Mouse (Mus musculus) retina, embryonic 14.5 days (tissue): ENCODE data around the gene Smim13.
"Not testable (repeated sequence)": the region's sequence is repeated elsewhere in the genome, so short reads cannot be mapped to it uniquely, and the experiment has no call there.

Experiments
- DNase-seq: peaks from one replicate; pipeline ENCODE4 v3.0.0-alpha.2; 2015; ENCODE audit warnings: low spot score

Gene Smim13

GRCm38 (mm10) chr13:41238035-41238804, 11.4 kb upstream of the Smim13 start:
- DNase-seq, result no peak

- peak; percentile 87 for DNase-seq
Observed at GRCm38 (mm10) chr13:41238805-41239130, 10.9 kb upstream of the Smim13 start.

GRCm38 (mm10) chr13:41241557-41241956, 8.1 kb upstream of the Smim13 start:
- no peak for DNase-seq

- peak; percentile 22 for DNase-seq
Observed at GRCm38 (mm10) chr13:41244306-41244830, 5.3 kb upstream of the Smim13 start.

GRCm38 (mm10) chr13:41248751-41249520, 708 bp upstream of the Smim13 start:
- no peak for DNase-seq

GRCm38 (mm10) chr13:41250318-41250981, 806 bp downstream of the Smim13 start:
- peak; percentile 10 for DNase-seq

GRCm38 (mm10) chr13:41251232-41251631, 1.6 kb downstream of the Smim13 start:
- not testable (repeated sequence) for DNase-seq

- no peak for DNase-seq
Observed at GRCm38 (mm10) chr13:41251667-41252066, 2.0 kb downstream of the Smim13 start.

- no peak for DNase-seq
Observed at GRCm38 (mm10) chr13:41252141-41252540, 2.5 kb downstream of the Smim13 start.

- no peak for DNase-seq
Observed at GRCm38 (mm10) chr13:41252736-41253135, 3.1 kb downstream of the Smim13 start.

GRCm38 (mm10) chr13:41256126-41256525, 6.5 kb downstream of the Smim13 start:
- no peak for DNase-seq

GRCm38 (mm10) chr13:41256962-41257361, 7.3 kb downstream of the Smim13 start:
- no peak for DNase-seq

- DNase-seq, result no peak
Observed at GRCm38 (mm10) chr13:41257851-41258250, 8.2 kb downstream of the Smim13 start.

GRCm38 (mm10) chr13:41261617-41262016, 12.0 kb downstream of the Smim13 start:
- DNase-seq, result not testable (repeated sequence)

- DNase-seq, result no peak
Observed at GRCm38 (mm10) chr13:41263304-41264006, 13.8 kb downstream of the Smim13 start.

GRCm38 (mm10) chr13:41267827-41268408, 18.3 kb downstream of the Smim13 start:
- peak; percentile 32 for DNase-seq

- no peak for DNase-seq
Observed at GRCm38 (mm10) chr13:41273927-41274650, 24.4 kb downstream of the Smim13 start, which contains the start of gene Gm17364. Gene Gm17364, minus strand, starts transcription at chr13:41273977.

- no peak for DNase-seq
Observed at GRCm38 (mm10) chr13:41280696-41281095, 31.1 kb downstream of the Smim13 start.

- DNase-seq, result peak; percentile 95
Observed at GRCm38 (mm10) chr13:41283256-41283655, 33.6 kb downstream of the Smim13 start.

- no peak for DNase-seq
Observed at GRCm38 (mm10) chr13:41285448-41285847, 35.8 kb downstream of the Smim13 start.

- DNase-seq, result no peak
Observed at GRCm38 (mm10) chr13:41286285-41286684, 36.6 kb downstream of the Smim13 start.
